Mouse (Mus musculus) heart, embryonic 15.5 days (tissue): ENCODE results near the gene Phldb3. TPM values are rescaled to one million over a fixed set of nuclear protein-coding genes. Genes with fewer than 3 reads are reported as not detected.

Source experiments
- ATAC-seq: fragments of 200-750 bp; cut with Nextera tagmentation; replicated peaks from 2 replicates; pipeline ENCODE4 v1.8.0; 2017; ENCODE audit warnings: low read depth, moderate TSS enrichment; ENCODE audit not compliant: insufficient number of reproducible peaks, insufficient read depth, low FRiP score
- H3K27ac ChIP-seq: fragments of 300-500 bp; sonication (generic); 2 replicates; pipeline ENCODE4 v1.5.1; 2015; ENCODE audit warnings: mild to moderate bottlenecking, inconsistent platforms
- H3K27me3 ChIP-seq: fragments of 300-500 bp; sonication (generic); 2 replicates; pipeline ENCODE4 v1.6.1; 2015; ENCODE audit warnings: inconsistent platforms
- H3K36me3 ChIP-seq: fragments of 300-500 bp; sonication (generic); 2 replicates; pipeline ENCODE4 v1.6.1; 2015; ENCODE audit warnings: mild to moderate bottlenecking, inconsistent platforms
- H3K4me1 ChIP-seq: fragments of 300-500 bp; sonication (generic); replicated peaks from 2 replicates; pipeline ENCODE4 v1.6.1; 2015; ENCODE audit warnings: inconsistent platforms
- H3K4me2 ChIP-seq: fragments of 300-500 bp; sonication (generic); 2 replicates; pipeline ENCODE4 v1.6.1; 2015; ENCODE audit warnings: inconsistent platforms, mild to moderate bottlenecking, moderate library complexity
- H3K4me3 ChIP-seq: fragments of 300-500 bp; sonication (generic); 2 replicates; pipeline ENCODE4 v1.5.1; 2015; ENCODE audit warnings: mild to moderate bottlenecking, inconsistent platforms
- H3K9ac ChIP-seq: fragments of 300-500 bp; sonication (generic); 2 replicates; pipeline ENCODE4 v1.6.1; 2015; ENCODE audit warnings: mild to moderate bottlenecking, inconsistent platforms
- H3K9me3 ChIP-seq: fragments of 300-500 bp; sonication (generic); replicated peaks from 2 replicates; pipeline ENCODE4 v1.6.1; 2016; ENCODE audit warnings: inconsistent platforms
- WGBS: fragments of 180-500 bp; shearing (Covaris S2); methylation state at CpG from one replicate; pipeline ENCODE4 v1.1.7; 2015; ENCODE audit warnings: mixed read lengths; 5-methylcytosine and 5-hydroxymethylcytosine counted together
- polyA plus RNA-seq: library from polyadenylated mRNA; unstranded; fragments of >200 nt; fragmentation: Nextera tagmentation; extraction: Ambion mirVana; gene quantifications from 2 replicates; pipeline ENCODE4 v1.2.1, GENCODE M21; 2015

Phldb3 gene
- polyA plus RNA-seq, 1 experiment from 2014 or later, result 0.06 TPM

- no peaks in the 10 kb centered on the region for H3K36me3 ChIP-seq
- H3K27me3 ChIP-seq, result no peaks in the 10 kb centered on the region
- no peak overlapping the region for H3K27ac ChIP-seq
- H3K4me2 ChIP-seq, result no peak overlapping the region
- no peaks in the 10 kb centered on the region for H3K9me3 ChIP-seq
- ATAC-seq, result no peak
- WGBS, result 65% methylated on average over 2 of the region's 2 CpGs
- peaks cover 9% of the 10 kb centered on the region for H3K4me1 ChIP-seq
- H3K9ac ChIP-seq, result no peak overlapping the region
- no peak overlapping the region for H3K4me3 ChIP-seq
Observed at GRCm38 (mm10) chr7:24595464-24595863, 15.1 kb upstream of the Phldb3 start.

GRCm38 (mm10) chr7:24598121-24598520, 12.4 kb upstream of the Phldb3 start:
- peaks cover 11% of the 10 kb centered on the region for H3K4me1 ChIP-seq
- H3K27me3 ChIP-seq, result no peaks in the 10 kb centered on the region
- no peak overlapping the region for H3K4me2 ChIP-seq
- ATAC-seq, result no peak
- no peaks in the 10 kb centered on the region for H3K9me3 ChIP-seq
- H3K9ac ChIP-seq, result no peak overlapping the region
- H3K27ac ChIP-seq, result no peak overlapping the region
- WGBS, result 71% methylated on average over 4 of the region's 4 CpGs
- H3K36me3 ChIP-seq, result no peaks in the 10 kb centered on the region
- no peak overlapping the region for H3K4me3 ChIP-seq

GRCm38 (mm10) chr7:24599211-24600067, 11.1 kb upstream of the Phldb3 start:
- no peak overlapping the region for H3K27ac ChIP-seq
- H3K4me3 ChIP-seq, result no peak overlapping the region
- peaks cover 6% of the 10 kb centered on the region for H3K4me1 ChIP-seq
- H3K27me3 ChIP-seq, result no peaks in the 10 kb centered on the region
- no peak overlapping the region for H3K9ac ChIP-seq
- no peaks in the 10 kb centered on the region for H3K9me3 ChIP-seq
- H3K36me3 ChIP-seq, result no peaks in the 10 kb centered on the region
- 68% methylated on average over 15 of the region's 15 CpGs for WGBS
- H3K4me2 ChIP-seq, result no peak overlapping the region
- ATAC-seq, result no peak

- Histone ChIP-seq H3K4me3 (no peak overlapping the region), H3K36me3 (no peaks in the 10 kb centered on the region), H3K4me2 (peak overlapping the region; percentile 52), H3K9ac (no peak overlapping the region), H3K27me3 (no peaks in the 10 kb centered on the region), H3K9me3 (no peaks in the 10 kb centered on the region), H3K4me1 (peaks cover 2% of the 10 kb centered on the region; the same call in 1 of the 2 replicates), H3K27ac (no peak overlapping the region)
- peak; percentile 80; the same call in 1 of the 2 replicates for ATAC-seq
- 7% methylated on average over 13 of the region's 13 CpGs for WGBS
Observed at GRCm38 (mm10) chr7:24600941-24601597, 9.5 kb upstream of the Phldb3 start.

- H3K4me3 ChIP-seq, result no peak overlapping the region
- H3K4me1 ChIP-seq, result peaks cover 7% of the 10 kb centered on the region
- H3K27me3 ChIP-seq, result peaks cover 23% of the 10 kb centered on the region
- no peak overlapping the region for H3K4me2 ChIP-seq
- no peaks in the 10 kb centered on the region for H3K36me3 ChIP-seq
- no peaks in the 10 kb centered on the region for H3K9me3 ChIP-seq
- H3K9ac ChIP-seq, result no peak overlapping the region
- WGBS, result 85% methylated on average over 7 of the region's 7 CpGs
- no peak overlapping the region for H3K27ac ChIP-seq
- no peak for ATAC-seq
Observed at GRCm38 (mm10) chr7:24605561-24605960, 5.0 kb upstream of the Phldb3 start.

- no peak overlapping the region for H3K4me3 ChIP-seq
- ATAC-seq, result no peak
- H3K36me3 ChIP-seq, result no peaks in the 10 kb centered on the region
- H3K27me3 ChIP-seq, result peaks cover 28% of the 10 kb centered on the region
- H3K9ac ChIP-seq, result no peak overlapping the region
- WGBS, result 74% methylated on average over 7 of the region's 7 CpGs
- H3K4me1 ChIP-seq, result peaks cover 11% of the 10 kb centered on the region
- no peak overlapping the region for H3K27ac ChIP-seq
- H3K9me3 ChIP-seq, result no peaks in the 10 kb centered on the region
- no peak overlapping the region for H3K4me2 ChIP-seq
Observed at GRCm38 (mm10) chr7:24606046-24606445, 4.5 kb upstream of the Phldb3 start.

- no peaks in the 10 kb centered on the region for H3K9me3 ChIP-seq
- H3K4me3 ChIP-seq, result no peak overlapping the region
- no peak overlapping the region for H3K4me2 ChIP-seq
- no peak overlapping the region for H3K9ac ChIP-seq
- 48% methylated on average over 6 of the region's 6 CpGs for WGBS
- H3K36me3 ChIP-seq, result no peaks in the 10 kb centered on the region
- H3K27ac ChIP-seq, result no peak overlapping the region
- peak; percentile 60; the same call in 1 of the 2 replicates for ATAC-seq
- peaks cover 23% of the 10 kb centered on the region for H3K4me1 ChIP-seq
- H3K27me3 ChIP-seq, result peaks cover 47% of the 10 kb centered on the region
Observed at GRCm38 (mm10) chr7:24608017-24608416, 2.5 kb upstream of the Phldb3 start.

- no peak overlapping the region for H3K4me2 ChIP-seq
- no peaks in the 10 kb centered on the region for H3K36me3 ChIP-seq
- H3K27ac ChIP-seq, result no peak overlapping the region
- H3K9ac ChIP-seq, result no peak overlapping the region
- no peak overlapping the region for H3K4me3 ChIP-seq
- peaks cover 52% of the 10 kb centered on the region for H3K27me3 ChIP-seq
- ATAC-seq, result no peak
- H3K4me1 ChIP-seq, result peaks cover 23% of the 10 kb centered on the region
- no peaks in the 10 kb centered on the region for H3K9me3 ChIP-seq
- WGBS, result 70% methylated on average over 8 of the region's 8 CpGs
Observed at GRCm38 (mm10) chr7:24608561-24608960, 2.0 kb upstream of the Phldb3 start.

- Histone ChIP-seq H3K4me3 (peak overlapping the region; percentile 55), H3K4me2 (peak overlapping the region; percentile 75), H3K4me1 (peaks cover 23% of the 10 kb centered on the region), H3K27ac (no peak overlapping the region), H3K9me3 (no peaks in the 10 kb centered on the region), H3K36me3 (no peaks in the 10 kb centered on the region), H3K9ac (peak overlapping the region; percentile 25), H3K27me3 (peaks cover 56% of the 10 kb centered on the region)
- peak; percentile 37 for ATAC-seq
- 1% methylated on average over 36 of the region's 36 CpGs for WGBS
Observed at GRCm38 (mm10) chr7:24610879-24611494, 424 bp downstream of the Phldb3 start.

GRCm38 (mm10) chr7:24611709-24612108, 1.1 kb downstream of the Phldb3 start:
- H3K9ac ChIP-seq, result peak overlapping the region; percentile 25; the same call in 1 of the 2 replicates
- peak overlapping the region; percentile 75 for H3K4me2 ChIP-seq
- H3K9me3 ChIP-seq, result no peaks in the 10 kb centered on the region
- ATAC-seq, result no peak
- no peak overlapping the region for H3K27ac ChIP-seq
- peaks cover 23% of the 10 kb centered on the region for H3K4me1 ChIP-seq
- 13% methylated on average over 7 of the region's 7 CpGs for WGBS
- H3K36me3 ChIP-seq, result no peaks in the 10 kb centered on the region
- peak overlapping the region; percentile 55 for H3K4me3 ChIP-seq
- H3K27me3 ChIP-seq, result peaks cover 56% of the 10 kb centered on the region

GRCm38 (mm10) chr7:24612308-24612910, 1.8 kb downstream of the Phldb3 start:
- peaks cover 23% of the 10 kb centered on the region for H3K4me1 ChIP-seq
- H3K4me3 ChIP-seq, result peak overlapping the region; percentile 26; the same call in 1 of the 2 replicates
- ATAC-seq, result no peak
- H3K9ac ChIP-seq, result no peak overlapping the region
- H3K4me2 ChIP-seq, result peak overlapping the region; percentile 51
- H3K27me3 ChIP-seq, result peaks cover 56% of the 10 kb centered on the region
- H3K36me3 ChIP-seq, result no peaks in the 10 kb centered on the region
- H3K9me3 ChIP-seq, result no peaks in the 10 kb centered on the region
- no peak overlapping the region for H3K27ac ChIP-seq
- 6% methylated on average over 27 of the region's 27 CpGs for WGBS
